Comparison of ENCODE assay signal across 8 mouse cellular contexts in genomic region chr15:88867368-88868023, GRCm38 (mm10). TPM values are rescaled to one million over a fixed set of nuclear protein-coding genes. Genes with fewer than 3 reads are reported as not detected.
DNase-seq lines count a peak whose midpoint lies in the region; ATAC-seq and TF ChIP-seq lines count a peak whose summit lies in the region.

No protein-coding gene starts in this region.

- H3K4me1 ChIP-seq in embryonic facial prominence, embryonic 15.5 days = peaks cover 38% of the 10 kb centered on the region
- H3K4me1 ChIP-seq in kidney, adult 2 months (ENCODE audit: control insufficient read depth, insufficient read depth, low read length) = peaks cover 40% of the 10 kb centered on the region

- 21% methylated on average over 5 of the region's 5 CpGs for WGBS in embryonic facial prominence, embryonic 15.5 days
- WGBS in kidney, adult 2 months = 10% methylated on average over 5 of the region's 5 CpGs

- no peaks in the 10 kb centered on the region for H3K27me3 ChIP-seq in embryonic facial prominence, embryonic 15.5 days
- H3K27me3 ChIP-seq in kidney, adult 2 months (replicated peaks; ENCODE audit: control insufficient read depth, insufficient read depth, low read length) = no peaks in the 10 kb centered on the region

- DNase-seq in cerebellum, adult 11-12 months = peak; percentile 57
- DNase-seq in cerebellum, adult 18-20 months = no peak
- peak; percentile 92 for DNase-seq in 3T3-L1 (ENCODE audit: low read depth, low spot score)
- peak; percentile 98 for DNase-seq in kidney, adult 2 months
- peak; percentile 73 for DNase-seq in lung, postnatal 10 days
- no peak for DNase-seq in right cerebral cortex, postnatal 36 days (ENCODE audit: low spot score in 2 of 2)
- DNase-seq in layer of hippocampus, postnatal 10 days (ENCODE audit: low spot score in 2 of 2) = no peak

- no peak for TF ChIP-seq CTCF in kidney, adult 2 months (conservative IDR thresholded peaks at IDR 0.05; ENCODE audit: insufficient read depth, insufficient read length, low read depth, low read length)

- peak overlapping the region; percentile 40 for H3K27ac ChIP-seq in embryonic facial prominence, embryonic 15.5 days (replicated peaks)
- peak overlapping the region; percentile 97 for H3K27ac ChIP-seq in kidney, adult 2 months (ENCODE audit: insufficient read depth, low read depth, low read length)

- no peak overlapping the region for H3K4me2 ChIP-seq in embryonic facial prominence, embryonic 15.5 days (replicated peaks)

- peaks cover 21% of the 10 kb centered on the region for H3K36me3 ChIP-seq in embryonic facial prominence, embryonic 15.5 days
- peaks cover 19% of the 10 kb centered on the region for H3K36me3 ChIP-seq in kidney, adult 2 months (ENCODE audit: control insufficient read depth, insufficient read depth, low read length)

- no peak for TF ChIP-seq POLR2A in kidney, adult 2 months (IDR thresholded peaks at IDR 0.05; ENCODE audit: low read depth, low read length)

- no peak for ATAC-seq in embryonic facial prominence, embryonic 15.5 days (ENCODE audit: insufficient number of reproducible peaks, low FRiP score, low TSS enrichment, low read depth)

- H3K9me3 ChIP-seq in embryonic facial prominence, embryonic 15.5 days (replicated peaks) = no peaks in the 10 kb centered on the region

- H3K4me3 ChIP-seq in embryonic facial prominence, embryonic 15.5 days (replicated peaks) = no peak overlapping the region
- no peak overlapping the region for H3K4me3 ChIP-seq in kidney, adult 2 months (ENCODE audit: insufficient read depth, low read depth, low read length)

- no peak overlapping the region for H3K9ac ChIP-seq in embryonic facial prominence, embryonic 15.5 days

RNA-seq across cellular contexts. Expression of gene Pim3, which starts 5.5 kb away (rescaled TPM):
- 63.0 and 64.8 TPM in 2 replicates for polyA plus RNA-seq in embryonic facial prominence, embryonic 15.5 days (2015; fragmentation: Nextera tagmentation; extraction: Ambion mirVana)
- 78.5 and 85.8 TPM in 2 replicates for polyA plus RNA-seq in kidney, adult 2 months (2012; rRNA removed)
- total RNA-seq in layer of hippocampus, postnatal 10 days (2021) = 10 to 100 TPM; 35.7 to 39.5 TPM

RNA-seq across cellular contexts. Expression of gene Creld2, which starts 48.0 kb away (rescaled TPM):
- polyA plus RNA-seq in embryonic facial prominence, embryonic 15.5 days (2015; fragmentation: Nextera tagmentation; extraction: Ambion mirVana) = 86.5 and 87.7 TPM in 2 replicates
- 27.3 and 30.4 TPM in 2 replicates for polyA plus RNA-seq in kidney, adult 2 months (2012; rRNA removed)
- total RNA-seq in layer of hippocampus, postnatal 10 days (2021) = 10 to 100 TPM; 19.8 to 20.5 TPM

RNA-seq across cellular contexts. Expression of gene Alg12, which starts 48.4 kb away (rescaled TPM):
- polyA plus RNA-seq in embryonic facial prominence, embryonic 15.5 days (2015; fragmentation: Nextera tagmentation; extraction: Ambion mirVana) = 10.7 and 14.2 TPM in 2 replicates
- 18.1 and 21.3 TPM in 2 replicates for polyA plus RNA-seq in kidney, adult 2 months (2012; rRNA removed)
- 10 to 100 TPM in 1 of 2 experiments, 1 to 10 TPM in 1; 9.8 to 10.3 TPM for total RNA-seq in layer of hippocampus, postnatal 10 days (2021)

Comparison
In these comparisons a context has a peak if more than half of its experiments do, and no peak if none do; other contexts are left out.
1. DNase-seq: peak in cerebellum, adult 11-12 months (single experiment), 3T3-L1 (single experiment), kidney, adult 2 months (single experiment) and lung, postnatal 10 days (single experiment); none in cerebellum, adult 18-20 months (0 of 2), right cerebral cortex, postnatal 36 days (0 of 2) and layer of hippocampus, postnatal 10 days (0 of 2).